In the genomic region with DNA sequence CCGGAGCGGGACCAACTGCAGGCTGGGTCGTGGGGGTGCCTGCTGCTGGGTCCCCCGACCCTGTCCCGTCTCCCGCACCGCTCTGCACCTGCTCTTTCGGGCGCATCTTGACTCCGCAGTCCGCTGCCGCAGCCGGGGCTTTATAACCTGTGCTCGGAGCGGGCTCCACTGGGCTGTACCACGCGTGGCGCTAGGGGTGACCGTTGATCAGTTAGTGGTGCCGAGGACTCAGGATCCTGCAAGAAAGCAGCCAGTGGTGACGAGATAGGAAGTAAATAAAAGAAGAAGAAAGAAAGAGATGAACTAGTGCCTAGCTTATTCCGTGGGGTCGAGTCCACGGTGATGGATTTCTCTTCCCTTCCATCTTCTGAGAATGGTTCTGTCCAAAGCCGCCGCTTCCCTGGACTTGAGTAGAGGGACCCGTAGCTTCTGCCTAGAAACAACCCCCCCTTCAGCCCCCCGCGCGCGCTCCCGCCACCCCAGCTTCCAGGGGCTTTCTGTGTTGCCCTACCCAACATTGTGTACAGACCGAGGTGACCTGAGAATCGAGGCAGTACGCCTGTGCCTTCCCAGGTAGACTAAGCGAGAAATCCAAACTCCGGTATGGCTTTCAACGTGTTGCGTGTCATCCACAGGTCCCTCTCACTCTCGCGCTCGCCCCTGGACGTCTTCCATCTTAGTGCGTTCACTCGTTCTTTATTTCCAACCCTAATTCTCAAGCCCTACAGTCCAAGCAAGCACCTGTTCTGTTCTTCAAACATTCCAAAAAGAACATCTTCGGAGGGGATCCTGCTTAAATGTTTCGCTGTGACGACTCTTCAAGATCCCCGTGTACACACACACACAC, we compare ENCODE assay signal across 8 mouse cellular contexts. TPM values are rescaled to one million over a fixed set of nuclear protein-coding genes. Genes with fewer than 3 reads are reported as not detected.
A peak's percentile ranks its signal among the peaks of the same experiment; 100 is the strongest.
DNase-seq lines count a peak whose midpoint lies in the region; ATAC-seq lines count a peak whose summit lies in the region.

Gene Hap1 (minus strand): TSS at position 157 of the 847 bp plus-strand sequence.

- ATAC-seq in common myeloid progenitor, adult 5-6 weeks (replicated peaks; ENCODE audit: low read depth, poor library complexity, severe bottlenecking) = peak; percentile 27
- peak; percentile 70 for ATAC-seq in intestine, embryonic 14.5 days (replicated peaks; ENCODE audit: low FRiP score, low TSS enrichment, low read depth)
- ATAC-seq in megakaryocyte progenitor cell, adult 5-6 weeks (replicated peaks; ENCODE audit: poor library complexity) = peak; percentile 38; the same call in 1 of the 2 replicates

- H3K4me3 ChIP-seq in intestine, embryonic 14.5 days (ENCODE audit: low read depth, low read length) = peak within 1 kb of the TSS; percentile 62

- peaks cover 3% of the 10 kb centered on the region; the same call in 1 of the 2 replicates for H3K4me1 ChIP-seq in intestine, embryonic 14.5 days (replicated peaks; ENCODE audit: control insufficient read depth, insufficient read depth, low read length)

- WGBS in intestine, embryonic 14.5 days = 3% methylated on average over 49 of the region's 49 CpGs

- no peaks in the 10 kb centered on the region for H3K9me3 ChIP-seq in intestine, embryonic 14.5 days (ENCODE audit: control insufficient read depth, low read length)

- H3K9ac ChIP-seq in intestine, embryonic 14.5 days (ENCODE audit: low read length) = peak within 1 kb of the TSS; percentile 53

- no peak within 1 kb of the TSS for H3K27ac ChIP-seq in intestine, embryonic 14.5 days (ENCODE audit: low read depth)

- peak; percentile 84 to 95 for DNase-seq in adrenal gland, adult (ENCODE audit: inconsistent age in 2 of 2, low spot score in 1 of 2)
- DNase-seq in gastrocnemius, postnatal 14 days = peak; percentile 68
- peak; percentile 93 for DNase-seq in intestine, embryonic 14.5 days (ENCODE audit: low spot score)
- DNase-seq in left cerebral cortex, postnatal 25 days (ENCODE audit: low spot score in 2 of 2) = peak; percentile 62 to 80
- DNase-seq in right cerebral cortex, adult 2 months (ENCODE audit: low spot score in 2 of 2) = peak; percentile 79
- DNase-seq in urinary bladder, postnatal 36 days (ENCODE audit: low spot score in 2 of 2) = peak; percentile 57 to 58

- peaks cover 53% of the 10 kb centered on the region for H3K27me3 ChIP-seq in intestine, embryonic 14.5 days (replicated peaks; ENCODE audit: control insufficient read depth, insufficient read depth, low read length)

- no peaks in the 10 kb centered on the region for H3K36me3 ChIP-seq in intestine, embryonic 14.5 days (ENCODE audit: control insufficient read depth, insufficient read depth, low read length)

- intact Hi-C loops in gastrocnemius, postnatal 14 days (cut with DNase I; ENCODE audit: low total_unique reads) = no loop called here
- intact Hi-C loops in left cerebral cortex, postnatal 25 days (cut with DNase I) = loop anchor here (5.0 kb wide), 1 partner anchor 201 kb away; no protein-coding TSS in a partner anchor

- peak within 1 kb of the TSS; percentile 100 for H3K4me2 ChIP-seq in intestine, embryonic 14.5 days (ENCODE audit: low read length)

RNA-seq across cellular contexts. Expression of gene Hap1, which starts in this region (rescaled TPM):
- not detected in 2 replicates for total RNA-seq in common myeloid progenitor, adult 5-6 weeks (2017)
- under 1 TPM; 0.66 to 0.82 TPM for total RNA-seq in gastrocnemius, postnatal 14 days (2021)
- 10.2 and 11.1 TPM in 2 replicates for polyA plus RNA-seq in intestine, embryonic 14.5 days (2014; fragmentation: Nextera tagmentation; extraction: Ambion mirVana)
- 100 to 1,000 TPM; 136 to 160 TPM for total RNA-seq in left cerebral cortex, postnatal 25 days (2021)
- total RNA-seq in megakaryocyte progenitor cell, adult 5-6 weeks (2015) = not detected in 2 replicates
- total RNA-seq in megakaryocyte progenitor cell, adult 5-6 weeks (2017) = not detected in 2 replicates

Comparison
In these comparisons a context has a peak if more than half of its experiments do, and no peak if none do; other contexts are left out.
1. RNA of gene Hap1 (total RNA-seq): 136 to 160 TPM in left cerebral cortex, postnatal 25 days; 0.66 to 0.82 TPM in gastrocnemius, postnatal 14 days, not detected in common myeloid progenitor, adult 5-6 weeks and not detected in megakaryocyte progenitor cell, adult 5-6 weeks; every median in the first group is over 10 times any median in the second.
2. Peak in ATAC-seq in common myeloid progenitor, adult 5-6 weeks; RNA of the gene not detected or under 1 TPM.
3. Peak in DNase-seq in gastrocnemius, postnatal 14 days; RNA of the gene not detected or under 1 TPM.
4. Peak in ATAC-seq in megakaryocyte progenitor cell, adult 5-6 weeks; RNA of the gene not detected or under 1 TPM.
5. Peak in every context shown above with its lines, with median percentiles within 50 percentile points of each other: DNase-seq and ATAC-seq.